Mouse (Mus musculus): ENCODE results near the gene Rbbp6.

The Rbbp6 gene

DNA sequence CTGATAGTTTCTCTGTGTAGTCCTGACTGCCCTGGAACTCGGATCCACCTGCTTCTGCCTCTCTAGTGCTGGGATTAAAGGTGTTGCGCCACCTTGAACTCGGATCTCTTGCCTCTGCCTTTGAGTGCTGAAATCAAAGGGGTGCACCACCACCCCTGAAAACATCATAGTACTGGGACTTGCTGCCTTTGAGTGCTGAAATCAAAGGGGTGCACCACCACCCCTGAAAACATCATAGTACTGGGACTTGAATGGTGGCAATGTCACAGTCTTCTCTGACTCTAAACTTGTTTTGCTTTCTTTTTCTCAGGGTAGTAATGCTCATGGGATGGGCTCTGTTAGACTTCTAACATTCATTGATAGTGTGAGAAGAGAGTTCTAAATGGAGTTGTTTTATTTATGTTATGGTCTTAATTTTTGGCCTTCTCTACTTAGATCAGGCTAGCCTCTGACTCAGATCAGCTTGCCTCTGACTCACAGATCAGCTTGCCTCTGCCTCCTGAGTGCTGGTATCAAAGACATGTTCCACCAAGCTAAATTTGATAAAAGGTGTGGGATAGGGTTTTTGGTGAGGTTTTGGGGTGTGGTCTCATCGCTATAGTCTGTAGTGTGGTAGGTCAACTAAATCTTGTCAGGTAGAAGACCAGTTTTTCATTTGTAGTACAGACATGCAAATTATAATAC lies 6.7 kb downstream of the Rbbp6 start:
- no peak for DNase-seq

DNA sequence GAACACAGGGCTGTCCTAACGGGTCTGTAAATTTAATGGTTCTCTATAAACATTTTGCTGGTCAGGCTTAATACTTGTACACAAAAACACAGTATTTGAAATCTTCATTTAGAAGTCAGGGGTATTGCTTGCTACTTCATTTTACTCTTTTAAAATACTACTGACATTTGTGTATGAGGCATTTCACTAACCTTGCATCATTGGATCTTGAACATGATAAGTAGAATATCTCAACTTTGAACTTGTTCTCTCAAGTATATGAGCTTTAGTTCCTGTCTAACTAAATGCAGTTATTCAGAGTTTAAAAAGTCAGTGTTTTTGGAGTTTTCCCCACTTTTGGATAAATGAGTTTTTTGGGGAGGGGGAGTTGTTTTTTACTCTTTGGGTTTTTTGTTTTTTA lies 14.0 kb downstream of the Rbbp6 start:
- DNase-seq: no peak

DNA sequence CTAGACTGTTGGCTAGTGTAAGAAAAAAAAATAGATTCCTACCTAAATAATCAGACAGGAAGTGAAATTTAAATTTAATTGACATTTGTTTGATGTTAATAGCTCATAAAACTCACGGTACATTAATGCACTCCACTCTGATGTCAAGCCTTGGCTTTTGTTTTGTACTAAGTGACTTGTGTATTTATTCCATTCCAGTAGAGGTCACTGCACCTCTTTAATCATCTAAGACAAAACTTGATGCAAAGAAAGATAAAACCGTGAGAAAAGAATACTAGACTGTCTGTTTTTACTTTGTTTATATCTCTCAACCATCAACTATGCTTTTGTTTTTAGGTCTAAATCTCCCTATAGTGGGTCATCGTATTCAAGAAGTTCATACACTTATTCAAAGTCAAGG lies 32.7 kb downstream of the Rbbp6 start:
- DNase-seq: no peak

DNA sequence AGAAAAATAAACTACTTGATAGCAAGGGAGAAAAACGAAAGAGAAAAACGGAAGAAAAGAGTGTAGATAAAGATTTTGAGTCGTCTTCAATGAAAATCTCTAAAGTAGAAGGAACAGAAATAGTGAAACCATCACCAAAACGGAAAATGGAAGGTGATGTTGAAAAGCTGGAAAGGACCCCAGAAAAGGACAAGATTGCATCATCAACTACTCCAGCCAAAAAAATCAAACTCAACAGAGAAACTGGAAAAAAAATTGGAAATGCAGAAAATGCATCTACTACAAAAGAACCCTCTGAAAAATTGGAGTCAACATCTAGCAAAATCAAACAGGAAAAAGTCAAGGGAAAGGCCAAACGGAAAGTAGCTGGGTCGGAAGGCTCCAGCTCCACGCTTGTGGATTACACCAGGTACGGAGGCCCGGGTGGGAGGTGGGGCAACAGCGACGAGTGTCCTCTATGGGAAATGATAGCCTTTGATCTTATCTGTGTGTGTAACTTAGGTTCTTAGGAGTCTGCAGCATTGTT lies 34.4 kb downstream of the Rbbp6 start:
- DNase-seq: no peak

DNA sequence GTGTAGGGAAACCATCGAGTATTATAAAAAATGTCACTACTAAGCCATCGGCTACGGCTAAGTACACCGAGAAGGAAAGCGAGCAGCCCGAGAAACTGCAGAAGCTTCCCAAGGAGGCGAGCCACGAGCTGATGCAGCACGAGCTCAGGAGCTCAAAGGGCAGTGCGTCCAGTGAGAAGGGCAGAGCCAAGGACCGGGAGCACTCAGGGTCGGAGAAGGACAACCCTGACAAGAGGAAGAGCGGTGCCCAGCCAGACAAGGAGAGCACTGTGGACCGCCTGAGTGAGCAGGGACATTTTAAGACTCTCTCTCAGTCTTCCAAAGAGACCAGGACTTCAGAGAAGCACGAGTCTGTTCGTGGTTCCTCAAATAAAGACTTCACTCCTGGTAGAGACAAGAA lies 35.3 kb downstream of the Rbbp6 start:
- DNase-seq: no peak

DNA sequence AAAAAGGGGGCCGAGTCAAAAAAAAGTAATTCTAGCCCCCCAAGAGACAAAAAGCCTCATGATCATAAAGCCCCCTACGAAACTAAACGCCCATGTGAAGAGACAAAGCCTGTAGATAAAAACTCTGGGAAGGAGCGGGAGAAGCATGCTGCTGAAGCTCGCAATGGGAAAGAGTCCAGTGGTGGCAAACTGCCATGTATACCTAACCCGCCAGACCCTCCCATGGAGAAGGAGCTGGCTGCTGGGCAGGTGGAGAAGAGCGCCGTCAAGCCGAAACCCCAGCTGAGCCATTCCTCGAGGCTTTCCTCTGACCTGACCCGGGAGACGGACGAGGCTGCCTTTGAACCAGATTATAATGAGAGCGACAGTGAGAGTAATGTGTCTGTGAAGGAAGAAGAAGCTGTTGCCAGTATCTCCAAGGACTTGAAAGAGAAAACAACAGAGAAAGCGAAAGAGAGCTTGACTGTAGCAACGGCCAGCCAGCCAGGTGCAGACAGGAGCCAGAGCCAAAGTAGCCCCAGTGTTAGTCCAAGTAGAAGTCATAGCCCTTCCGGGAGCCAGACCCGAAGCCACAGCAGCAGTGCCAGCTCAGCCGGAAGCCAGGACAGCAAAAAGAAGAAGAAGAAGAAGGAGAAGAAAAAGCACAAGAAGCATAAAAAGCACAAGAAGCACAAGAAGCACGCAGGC lies 36.0 kb downstream of the Rbbp6 start:
- DNase-seq: no peak

DNA sequence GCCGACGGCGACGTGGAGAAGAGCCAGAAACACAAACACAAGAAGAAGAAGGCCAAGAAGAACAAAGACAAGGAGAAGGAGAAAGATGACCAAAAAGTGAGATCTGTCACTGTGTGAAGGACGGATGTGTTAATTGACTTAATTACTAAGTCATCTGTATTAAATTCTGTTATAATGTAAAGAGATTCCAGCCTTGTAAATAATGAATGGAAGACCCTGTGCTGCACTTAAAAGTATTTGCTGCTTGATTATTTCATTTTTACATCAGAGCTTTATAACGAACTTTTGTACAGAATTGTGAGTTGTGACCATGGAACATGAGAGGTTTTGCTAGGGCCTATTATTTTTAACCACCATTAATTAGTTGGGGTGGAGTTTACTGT lies 36.5 kb downstream of the Rbbp6 start:
- no peak for DNase-seq

DNA sequence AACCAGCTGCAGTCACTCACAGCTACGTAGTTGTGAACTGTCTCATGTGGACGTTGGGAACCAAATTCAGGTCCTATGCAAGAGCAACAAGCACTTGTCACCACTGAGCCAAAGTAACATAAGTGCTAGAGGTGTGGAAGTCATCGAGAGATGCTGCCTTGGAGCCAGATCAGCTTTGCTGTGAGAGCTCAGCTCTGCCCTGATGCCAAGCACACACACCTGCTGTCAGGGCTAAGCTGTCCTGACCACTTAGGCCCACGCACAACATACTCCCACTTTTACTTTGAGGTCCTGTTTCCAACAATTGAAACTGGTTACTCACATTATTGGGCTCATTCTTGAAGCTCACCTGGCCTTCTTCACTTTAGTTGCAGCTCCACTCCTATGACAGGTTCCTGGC lies 37.7 kb downstream of the Rbbp6 start:
- DNase-seq: no peak

DNA sequence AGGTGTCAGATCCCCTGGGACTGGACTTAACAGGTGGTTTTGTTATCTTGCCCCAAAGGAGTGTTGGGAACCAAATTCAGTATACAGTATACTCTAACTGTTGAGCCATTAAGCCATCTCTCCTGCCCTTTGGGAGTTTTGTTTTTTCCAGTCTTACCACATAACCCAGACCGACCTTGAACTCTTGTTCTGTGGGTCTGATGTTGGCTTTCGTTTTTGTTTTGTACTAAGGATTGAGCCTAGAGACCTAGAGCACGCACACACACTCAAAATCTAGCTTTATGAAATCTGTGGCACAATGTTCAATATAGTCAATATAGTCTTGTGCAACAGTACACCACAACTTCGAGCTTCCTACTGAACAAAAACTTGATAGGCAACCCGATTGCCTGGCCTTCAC lies 39.0 kb downstream of the Rbbp6 start:
- DNase-seq: no peak

DNA sequence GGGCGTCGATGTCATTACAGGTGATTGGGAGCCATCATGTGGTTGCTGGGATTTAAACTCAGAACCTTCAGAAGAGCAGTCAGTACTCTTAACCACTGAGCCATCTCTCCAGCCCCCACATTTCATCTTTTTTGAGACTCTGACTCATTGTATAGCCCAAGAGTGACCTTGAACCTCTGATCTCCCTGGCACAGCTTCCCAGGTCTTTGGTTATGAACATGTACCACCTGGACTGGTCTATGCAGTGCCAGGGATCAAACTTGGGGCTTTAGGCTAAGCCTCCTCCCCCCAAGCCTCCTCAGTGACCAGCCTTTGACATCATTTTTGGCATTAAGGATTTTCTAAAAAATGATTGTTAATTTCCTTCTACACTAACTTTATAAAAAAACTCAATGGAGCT lies 40.8 kb downstream of the Rbbp6 start:
- DNase-seq: no peak

DNA sequence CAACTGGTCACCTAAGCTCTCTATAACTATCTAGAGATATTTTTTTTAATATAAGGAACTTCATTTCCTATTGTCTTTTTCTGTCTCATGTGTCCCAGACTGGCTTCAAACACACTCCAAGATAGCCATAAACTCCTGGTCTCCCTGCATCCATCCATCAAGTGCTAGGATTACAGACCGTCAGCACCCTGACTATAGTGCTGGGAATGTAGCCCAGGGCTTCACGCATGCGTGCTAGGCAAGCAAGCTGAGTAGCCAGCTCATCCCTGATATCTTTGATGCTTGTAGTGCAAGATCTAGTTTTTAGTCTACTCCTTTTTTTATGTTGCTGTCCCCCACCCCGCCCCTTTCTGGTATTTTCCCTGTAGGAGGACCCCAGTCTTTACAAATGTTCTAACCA lies 42.3 kb downstream of the Rbbp6 start:
- DNase-seq: no peak

DNA sequence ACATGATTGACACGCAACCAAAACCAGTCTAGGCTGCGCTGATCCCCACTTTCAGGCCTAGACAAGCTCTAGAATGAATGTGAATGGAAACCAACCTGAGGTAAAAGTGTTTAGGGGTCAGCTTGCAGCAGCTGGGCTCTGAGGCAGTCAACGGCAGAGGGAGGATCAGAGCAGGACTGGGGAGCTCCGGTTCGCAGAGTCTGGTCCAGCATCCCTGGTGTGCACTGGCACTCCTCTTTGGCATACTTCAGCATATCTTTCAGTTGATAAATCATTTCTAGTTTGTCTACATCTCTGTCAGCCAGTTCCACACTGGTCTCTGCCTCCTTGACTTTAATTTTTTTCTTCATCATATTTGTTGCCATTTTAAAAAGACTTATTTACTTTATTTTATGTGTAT lies 48.0 kb downstream of the Rbbp6 start:
- no peak for DNase-seq

DNA sequence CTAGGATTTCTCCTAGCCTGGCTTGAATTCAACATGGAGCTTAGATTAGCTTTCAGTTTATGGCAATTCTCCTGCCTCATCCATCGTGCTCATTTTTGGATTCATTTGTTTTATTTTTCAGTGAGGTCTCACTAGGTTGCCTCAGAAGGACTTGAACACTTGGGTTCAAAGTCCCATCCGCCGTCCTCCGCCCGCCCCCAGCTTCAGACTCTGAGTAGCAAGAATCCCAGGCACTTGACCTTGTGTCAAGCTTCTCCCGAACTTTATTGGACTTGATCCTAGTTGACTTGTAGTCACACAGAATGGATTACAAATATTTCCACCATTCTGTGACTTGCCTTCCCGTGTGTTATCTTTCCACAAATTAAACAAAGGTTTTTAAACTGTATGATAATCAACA lies 49.2 kb downstream of the Rbbp6 start:
- no peak for DNase-seq

DNA sequence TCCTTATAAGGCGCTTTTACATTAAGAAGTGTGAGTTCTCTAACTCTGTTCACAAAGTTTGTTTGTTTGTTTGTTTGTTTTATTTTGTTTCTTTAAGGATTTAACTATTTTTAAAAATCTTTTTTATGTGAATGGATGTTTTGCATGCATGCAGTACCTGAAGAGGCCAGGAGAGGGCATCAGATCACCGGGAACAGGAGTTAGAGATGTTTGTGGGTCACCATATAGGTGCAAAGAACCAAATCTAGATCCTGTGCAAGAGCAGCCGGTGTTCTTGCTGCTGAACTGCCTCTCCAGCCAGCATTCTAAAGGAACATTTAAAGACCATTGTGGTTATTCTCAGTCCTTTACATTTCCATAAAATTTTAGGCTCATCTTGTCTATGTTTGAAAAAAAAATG lies 52.1 kb downstream of the Rbbp6 start:
- DNase-seq: peak; percentile 29

DNA sequence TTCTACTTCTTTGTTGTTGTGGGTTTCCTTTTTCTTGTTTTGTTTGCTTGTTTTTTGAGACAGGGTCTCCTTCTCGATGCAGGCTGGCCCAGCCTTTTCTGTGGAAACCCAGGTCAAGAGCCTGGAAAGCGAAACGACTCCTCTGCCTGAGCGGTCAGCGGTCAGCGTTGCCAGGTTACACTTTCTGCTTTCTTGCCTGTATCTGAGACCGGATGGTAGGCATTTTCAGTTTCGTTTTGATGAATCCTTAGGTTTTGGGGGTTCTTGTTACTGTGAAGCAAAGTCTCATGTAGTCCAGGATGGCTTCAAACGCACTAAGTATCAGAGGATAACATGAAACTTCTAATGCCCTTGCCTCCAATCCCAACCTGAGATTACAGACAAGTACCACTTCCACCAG lies 59.6 kb downstream of the Rbbp6 start:
- DNase-seq: no peak

DNA sequence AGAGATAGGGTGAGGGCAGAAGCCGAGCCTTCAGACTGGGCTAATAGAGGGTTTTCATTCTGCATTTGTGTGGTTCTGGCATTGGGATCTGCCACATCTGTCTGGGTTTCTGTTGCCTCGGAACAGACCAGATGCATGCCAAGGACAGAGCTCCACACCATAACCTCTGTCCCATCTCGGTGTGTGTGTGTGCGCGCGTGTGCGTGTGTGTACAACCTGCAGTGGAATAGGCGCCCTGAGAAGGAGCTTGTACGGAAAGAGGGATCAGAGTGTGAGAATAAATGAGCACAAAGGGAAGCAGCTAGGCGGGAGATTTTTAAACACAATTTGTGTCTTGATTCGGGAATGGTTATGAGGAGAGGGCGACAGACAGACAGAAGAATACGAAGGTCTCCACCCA lies 64.8 kb downstream of the Rbbp6 start:
- no peak for DNase-seq

DNA sequence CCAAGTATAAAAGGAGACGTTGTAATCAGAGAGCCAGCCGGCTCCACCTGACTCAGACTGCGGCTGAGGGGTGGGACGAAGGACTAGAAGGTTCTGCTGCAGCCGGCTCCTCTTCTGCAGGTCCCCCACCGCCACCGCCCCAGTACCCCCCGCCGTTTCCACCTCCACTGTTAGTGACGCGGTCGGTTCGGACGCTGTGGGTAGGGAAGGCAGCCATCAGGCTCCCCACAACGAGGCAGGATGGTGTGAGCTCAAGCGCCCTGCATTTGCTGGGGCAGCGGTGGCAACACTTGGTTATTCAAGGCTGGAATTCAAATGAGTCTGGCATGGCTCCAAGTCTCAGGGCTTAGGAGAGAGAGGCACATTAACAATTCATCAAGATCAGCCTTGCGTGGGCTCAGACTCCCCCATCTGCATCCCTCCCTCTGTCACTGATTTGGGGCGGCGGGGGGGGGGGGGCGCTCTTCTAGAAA lies 65.3 kb downstream of the Rbbp6 start:
- DNase-seq: peak; percentile 71

DNA sequence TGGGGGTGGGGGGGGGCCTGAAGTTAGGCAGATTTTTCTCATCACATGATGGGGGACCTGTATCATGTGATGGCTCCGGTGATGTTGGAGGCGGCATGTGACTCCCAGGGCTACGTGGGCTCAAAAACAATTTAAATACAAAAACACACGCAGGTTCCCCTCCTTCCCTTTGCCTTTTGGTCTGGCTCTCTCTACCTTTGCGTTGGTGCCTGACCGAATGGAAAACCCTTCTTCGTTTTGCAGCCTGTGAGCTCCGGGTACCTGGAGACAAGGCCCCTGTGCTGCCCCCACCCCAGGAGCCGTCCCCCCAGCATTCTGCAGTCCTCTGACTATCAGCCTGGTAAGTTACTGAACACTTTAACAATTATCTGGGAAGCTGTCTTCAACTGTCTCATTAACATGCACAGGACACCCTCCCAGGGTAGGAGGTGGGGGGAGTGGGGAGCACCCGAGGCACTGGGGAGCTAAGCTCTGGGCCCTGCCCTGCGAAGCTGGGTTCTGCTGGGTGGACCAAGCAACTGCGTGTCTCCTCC lies 65.8 kb downstream of the Rbbp6 start:
- peak; percentile 19 for DNase-seq

DNA sequence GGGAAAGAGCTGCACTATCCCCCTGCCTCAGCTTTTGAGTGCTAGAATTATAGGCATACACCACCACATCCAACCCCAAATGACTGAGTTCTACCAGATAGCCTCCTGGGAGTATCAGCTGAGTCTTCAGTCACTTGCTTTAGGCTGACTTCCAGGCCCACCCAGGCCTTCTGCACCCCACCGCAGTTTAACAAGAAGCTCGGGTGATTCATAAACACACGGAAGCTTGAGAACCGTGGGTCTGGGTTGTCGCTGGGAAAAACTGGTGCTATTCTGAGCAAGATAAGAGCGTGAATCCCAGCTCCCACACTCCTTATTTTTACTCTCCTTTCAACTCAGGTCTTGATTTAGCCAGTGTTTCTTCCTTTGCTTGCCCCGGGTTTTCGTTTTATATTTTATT lies 69.8 kb downstream of the Rbbp6 start:
- peak; percentile 27 for DNase-seq

DNA sequence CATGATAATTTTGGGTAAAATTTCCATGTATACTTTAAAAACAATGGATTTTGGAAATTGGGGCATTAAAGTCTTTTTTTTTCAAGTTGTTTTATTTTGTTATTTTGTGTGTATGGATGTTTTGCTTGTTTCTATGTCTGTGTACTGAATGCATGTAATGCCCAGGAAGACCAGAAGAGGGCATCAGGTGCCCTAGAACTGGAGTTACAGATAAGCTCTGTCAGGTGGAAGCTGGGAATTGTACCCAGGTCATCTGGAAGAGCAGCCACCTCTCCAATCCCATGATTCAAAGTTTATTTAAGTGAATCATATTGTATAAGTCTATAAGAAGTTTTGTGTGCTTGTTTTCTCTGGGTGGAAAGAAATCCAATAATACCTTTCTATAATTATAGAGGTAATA lies 73.8 kb downstream of the Rbbp6 start:
- DNase-seq: no peak

DNA sequence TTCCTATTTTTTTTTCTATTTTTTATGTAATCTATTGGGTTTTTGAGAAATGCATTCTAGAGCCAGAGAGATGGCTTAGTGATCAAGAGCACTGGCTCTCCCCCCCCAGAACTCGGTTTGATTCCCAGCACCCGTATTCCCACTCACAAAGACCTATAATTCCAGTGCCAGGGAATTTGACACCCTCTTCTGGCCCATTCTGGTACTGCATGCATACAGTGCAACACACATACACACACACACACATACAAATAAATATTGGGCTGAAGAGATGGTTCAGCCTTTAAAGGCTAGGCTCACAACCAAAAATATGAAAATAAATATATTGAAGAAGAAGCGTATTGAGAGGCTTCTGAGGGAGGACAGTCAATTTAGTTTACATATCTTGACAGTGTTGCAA lies 79.7 kb downstream of the Rbbp6 start:
- no peak for DNase-seq

DNA sequence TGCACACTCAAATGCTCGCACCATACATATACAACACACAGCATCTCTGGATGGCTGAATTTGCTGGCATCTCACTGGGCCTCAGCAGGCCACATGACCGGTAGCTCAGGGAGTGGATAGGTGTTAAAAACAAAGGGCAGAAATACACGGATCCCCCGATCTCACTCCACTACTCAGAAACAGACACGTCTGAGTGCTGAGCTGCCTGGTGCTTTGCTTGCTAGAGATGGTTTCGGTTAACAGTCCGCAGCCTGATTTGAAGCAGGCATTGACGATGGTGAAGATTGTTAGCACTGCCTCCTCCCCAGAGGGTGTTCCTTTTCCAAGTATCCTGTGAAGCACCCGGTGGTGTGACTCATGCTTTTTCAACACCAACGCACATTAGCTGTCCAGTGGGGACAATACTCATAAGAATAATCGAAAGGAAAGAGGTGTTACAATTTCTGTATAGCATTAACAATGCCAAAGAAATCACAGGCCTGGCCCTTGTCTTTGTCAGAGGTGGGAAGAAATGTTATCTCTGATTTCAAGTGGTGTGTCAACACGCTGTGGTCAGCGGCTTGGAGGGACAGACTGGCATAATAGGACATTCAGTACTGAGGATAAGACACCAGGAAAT lies 81.1 kb downstream of the Rbbp6 start:
- DNase-seq: no peak

Measured in right cerebral cortex, postnatal 14 days (tissue).